Mouse (Mus musculus) testis, adult 2 months (tissue): ENCODE data around the gene Crim1. TPM values are rescaled to one million over a fixed set of nuclear protein-coding genes. Genes with fewer than 3 reads are reported as not detected.

Experiments used
- H3K27ac ChIP-seq: fragments of 200-500 bp; 2 replicates; pipeline ENCODE4 v1.5.1; 2012; ENCODE audit warnings: low read depth, low read length; ENCODE audit not compliant: control insufficient read depth, insufficient read depth
- H3K27me3 ChIP-seq: fragments of 200-500 bp; 2 replicates; pipeline ENCODE4 v1.6.1; 2012; ENCODE audit warnings: mild to moderate bottlenecking, low read length, moderate library complexity; ENCODE audit not compliant: control insufficient read depth, insufficient read depth
- H3K36me3 ChIP-seq: fragments of 200-500 bp; 2 replicates; pipeline ENCODE4 v1.6.1; 2012; ENCODE audit warnings: mild to moderate bottlenecking, low read length; ENCODE audit not compliant: control insufficient read depth, insufficient read depth
- H3K4me1 ChIP-seq: fragments of 200-500 bp; 2 replicates; pipeline ENCODE4 v1.6.1; 2012; ENCODE audit warnings: low read length; ENCODE audit not compliant: control insufficient read depth, insufficient read depth
- H3K4me3 ChIP-seq: fragments of 200-500 bp; 2 replicates; pipeline ENCODE4 v1.5.1; 2012; ENCODE audit warnings: low read depth, mild to moderate bottlenecking, low read length, moderate library complexity, mixed read lengths; ENCODE audit not compliant: control insufficient read depth
- CTCF ChIP-seq: fragments of 200-500 bp; IDR thresholded peaks from 2 replicates; pipeline ENCODE4 v1.5.1; 2012; ENCODE audit warnings: low read depth, mild to moderate bottlenecking, inconsistent platforms, low read length, moderate library complexity; ENCODE audit not compliant: control insufficient read depth, insufficient read depth, insufficient replicate concordance
- POLR2A ChIP-seq: fragments of 200-500 bp; IDR thresholded peaks from 2 replicates; pipeline ENCODE4 v1.6.1; 2012; ENCODE audit warnings: low read depth, mild to moderate bottlenecking, inconsistent platforms, low read length, moderate library complexity; ENCODE audit not compliant: control insufficient read depth
- polyA plus RNA-seq: library from polyadenylated mRNA; depleted of rRNA; stranded (reverse); fragments of >200 nt; gene quantifications from 2 replicates; pipeline ENCODE4 v1.2.3, GENCODE M21; 2012

Gene Crim1
- polyA plus RNA-seq, 1 experiment, result 3.5 TPM

DNA sequence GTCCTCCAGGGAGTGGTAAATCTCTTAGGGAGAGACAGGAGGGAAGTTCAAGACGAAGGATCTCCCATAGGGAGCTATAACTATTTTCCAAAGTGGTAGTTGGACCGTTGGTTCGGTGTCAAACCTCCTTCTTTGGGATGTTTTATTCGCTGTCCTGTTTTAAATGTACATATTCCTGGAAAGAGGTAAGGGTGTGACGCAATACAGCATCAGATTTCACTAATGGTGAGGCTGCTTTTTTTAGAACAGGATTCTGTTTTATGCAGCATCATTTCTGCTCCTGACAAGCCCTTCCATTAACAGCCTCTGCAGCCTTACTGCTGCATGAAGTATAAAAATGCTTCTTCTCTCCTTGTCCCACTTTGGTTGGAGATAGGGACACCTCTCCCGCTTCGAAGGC lies 95.9 kb downstream of the Crim1 start:
- Histone ChIP-seq H3K27me3 (no peaks in the 10 kb centered on the region), H3K36me3 (no peaks in the 10 kb centered on the region), H3K4me1 (no peaks in the 10 kb centered on the region), H3K4me3 (no peak overlapping the region), H3K27ac (no peak overlapping the region)
- TF ChIP-seq POLR2A, result no peak
- TF ChIP-seq CTCF, result no peak

DNA sequence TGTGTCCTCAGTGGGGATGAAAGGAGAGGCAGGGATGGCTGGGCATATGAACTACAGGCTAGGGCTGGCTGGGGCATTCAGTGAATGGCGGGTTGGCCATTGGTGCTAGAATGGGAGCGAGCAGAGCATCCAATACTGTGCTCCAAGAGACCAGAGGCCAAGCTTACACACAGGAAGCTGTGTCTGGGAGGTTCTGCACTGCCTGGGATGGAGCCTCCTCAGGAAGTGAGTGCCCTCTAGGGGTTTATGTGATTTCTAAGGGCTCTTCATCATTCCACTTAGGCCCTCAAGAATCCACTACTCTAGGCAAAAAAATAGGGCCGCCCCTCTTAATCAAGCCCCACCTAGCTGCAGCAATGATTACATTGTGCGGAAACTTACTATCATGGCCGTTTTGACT lies 98.1 kb downstream of the Crim1 start:
- H3K4me3 ChIP-seq, result no peak overlapping the region
- H3K27me3 ChIP-seq, result no peaks in the 10 kb centered on the region
- no peaks in the 10 kb centered on the region for H3K4me1 ChIP-seq
- H3K27ac ChIP-seq, result no peak overlapping the region
- TF ChIP-seq POLR2A, result no peak
- no peak for TF ChIP-seq CTCF
- H3K36me3 ChIP-seq, result no peaks in the 10 kb centered on the region

DNA sequence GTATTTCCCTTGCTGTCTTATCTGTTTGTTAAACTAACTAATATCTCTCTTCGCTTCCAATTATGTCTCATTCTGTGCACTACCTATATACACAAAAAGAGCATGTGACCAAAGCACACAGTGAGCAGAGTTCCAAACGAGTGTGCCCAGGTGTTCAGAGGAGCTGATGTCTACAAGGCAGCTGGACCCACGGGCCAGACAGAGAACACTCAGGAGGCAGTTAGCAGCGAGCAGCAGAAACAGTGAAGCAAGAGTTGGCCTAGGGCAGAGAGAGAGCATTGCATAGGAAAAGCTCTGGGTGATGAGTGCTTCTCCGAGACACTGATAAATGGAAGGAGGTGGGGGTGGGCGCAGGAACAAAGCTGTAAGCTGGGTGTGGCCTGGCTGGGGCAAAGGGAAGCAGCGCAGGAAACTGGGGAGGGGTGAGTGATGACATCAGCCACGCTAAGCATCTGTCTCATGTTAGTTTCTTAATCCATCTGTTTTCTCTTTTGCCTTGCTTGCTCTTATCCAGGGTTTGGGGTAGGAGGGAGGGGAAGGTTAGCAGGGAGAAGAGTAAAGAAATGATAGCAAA lies 99.0 kb downstream of the Crim1 start:
- no peaks in the 10 kb centered on the region for H3K36me3 ChIP-seq
- no peak for TF ChIP-seq CTCF
- H3K4me1 ChIP-seq, result no peaks in the 10 kb centered on the region
- H3K27ac ChIP-seq, result no peak overlapping the region
- H3K4me3 ChIP-seq, result no peak overlapping the region
- H3K27me3 ChIP-seq, result no peaks in the 10 kb centered on the region

DNA sequence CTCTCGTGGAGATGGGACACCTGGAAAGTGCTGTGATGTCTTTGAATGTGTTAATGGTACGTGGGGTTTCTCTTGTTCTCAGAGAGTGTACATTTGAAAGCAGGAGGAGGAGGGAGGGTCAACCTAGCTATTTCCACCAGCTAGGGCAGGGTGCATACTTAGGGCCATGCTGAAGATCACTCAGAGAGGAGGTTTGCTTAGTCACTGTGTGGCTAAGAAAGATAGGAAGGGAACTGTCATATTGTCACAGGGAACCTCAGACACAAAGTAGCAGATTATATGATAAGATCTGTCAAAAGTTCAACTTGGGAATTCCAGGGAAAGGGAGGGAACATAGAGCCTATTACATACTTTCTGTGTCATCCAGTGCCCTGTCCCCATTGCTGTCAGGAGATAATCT lies 103.0 kb downstream of the Crim1 start:
- no peaks in the 10 kb centered on the region for H3K4me1 ChIP-seq
- no peaks in the 10 kb centered on the region for H3K27me3 ChIP-seq
- H3K36me3 ChIP-seq, result no peaks in the 10 kb centered on the region
- no peak overlapping the region for H3K27ac ChIP-seq
- no peak for TF ChIP-seq POLR2A
- no peak for TF ChIP-seq CTCF
- H3K4me3 ChIP-seq, result no peak overlapping the region

DNA sequence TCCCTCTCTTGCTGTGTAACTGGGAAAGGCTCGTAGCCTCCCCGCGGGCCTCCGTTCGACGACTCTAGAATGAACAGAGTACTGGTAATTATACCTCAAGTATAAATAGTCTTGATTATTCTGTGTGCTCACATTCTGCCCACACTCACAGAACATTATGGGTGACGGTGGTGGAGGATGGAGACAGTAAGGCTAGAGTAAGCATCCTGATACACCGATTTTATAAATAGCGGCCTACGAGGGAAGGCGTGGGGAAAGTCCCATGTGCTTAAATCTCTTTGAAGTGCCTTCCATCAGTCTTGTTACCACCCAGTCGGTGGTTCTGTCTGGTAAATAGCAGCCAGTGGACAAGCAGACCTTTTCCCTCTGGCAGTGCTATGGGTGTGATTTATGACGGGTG lies 104.0 kb downstream of the Crim1 start:
- Histone ChIP-seq H3K27me3 (no peaks in the 10 kb centered on the region), H3K27ac (no peak overlapping the region), H3K4me3 (no peak overlapping the region), H3K36me3 (no peaks in the 10 kb centered on the region), H3K4me1 (no peaks in the 10 kb centered on the region)
- TF ChIP-seq POLR2A (no peak), CTCF (no peak)

DNA sequence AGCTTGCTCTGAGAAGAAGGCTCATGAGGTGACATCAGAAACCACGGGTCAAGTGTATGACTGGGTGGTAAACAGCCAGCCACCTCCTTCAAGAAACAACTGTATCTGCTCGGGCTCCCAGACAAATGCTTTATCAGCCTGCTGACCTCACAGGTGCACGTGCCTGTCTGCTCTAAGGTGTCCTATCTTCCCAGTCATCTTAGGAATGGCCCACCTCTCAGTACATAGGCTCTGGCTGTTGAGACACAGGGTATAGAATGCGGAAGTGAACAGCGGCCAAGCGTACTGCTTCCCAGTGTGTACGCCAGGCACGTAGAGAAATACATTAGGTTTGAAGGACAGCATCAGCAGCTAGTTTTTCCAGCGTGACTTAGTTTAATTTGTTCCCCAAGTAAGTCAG lies 106.4 kb downstream of the Crim1 start:
- TF ChIP-seq POLR2A (no peak), CTCF (no peak)
- Histone ChIP-seq H3K36me3 (no peaks in the 10 kb centered on the region), H3K27me3 (no peaks in the 10 kb centered on the region), H3K4me3 (no peak overlapping the region), H3K27ac (no peak overlapping the region), H3K4me1 (no peaks in the 10 kb centered on the region)

DNA sequence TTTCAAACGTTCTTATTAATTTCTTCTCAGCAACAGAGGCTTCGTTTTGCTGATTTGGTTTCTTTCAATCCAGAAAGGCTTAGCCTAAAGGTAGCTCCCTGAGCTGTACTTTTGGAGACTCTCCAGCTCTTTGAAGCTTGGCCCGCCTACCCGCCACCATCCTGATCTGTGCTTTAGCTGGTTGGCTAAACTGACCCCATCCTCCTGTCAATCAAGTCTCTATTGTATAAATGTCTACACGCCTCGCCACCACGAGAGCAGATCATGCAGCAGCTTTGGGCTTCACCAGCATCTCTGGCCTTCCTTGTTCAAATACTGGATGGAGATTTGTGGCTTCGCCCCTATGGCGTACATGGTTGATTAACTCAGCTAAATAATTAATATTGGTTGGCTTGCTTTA lies 108.2 kb downstream of the Crim1 start:
- TF ChIP-seq POLR2A, result no peak
- no peak for TF ChIP-seq CTCF
- H3K36me3 ChIP-seq, result no peaks in the 10 kb centered on the region
- H3K4me1 ChIP-seq, result no peaks in the 10 kb centered on the region
- H3K4me3 ChIP-seq, result no peak overlapping the region
- H3K27me3 ChIP-seq, result no peaks in the 10 kb centered on the region
- no peak overlapping the region for H3K27ac ChIP-seq

DNA sequence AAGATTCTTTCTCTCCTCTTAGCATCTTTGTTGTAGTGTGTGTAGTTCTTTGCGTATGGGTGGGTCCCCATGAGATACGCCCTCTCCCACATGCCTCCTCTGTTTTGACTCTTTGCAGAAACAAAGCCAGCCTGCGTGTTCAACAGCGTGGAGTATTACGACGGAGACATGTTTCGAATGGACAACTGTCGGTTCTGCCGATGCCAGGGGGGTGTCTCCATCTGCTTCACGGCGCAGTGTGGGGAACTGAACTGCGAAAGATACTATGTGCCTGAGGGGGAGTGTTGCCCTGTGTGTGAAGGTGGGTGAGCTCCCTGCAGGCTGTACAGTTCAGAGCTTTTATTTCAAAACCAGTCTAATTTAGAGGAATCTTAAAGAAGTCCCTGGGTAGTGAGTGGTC lies 113.0 kb downstream of the Crim1 start:
- Histone ChIP-seq H3K4me1 (no peaks in the 10 kb centered on the region), H3K27me3 (no peaks in the 10 kb centered on the region), H3K27ac (no peak overlapping the region), H3K36me3 (no peaks in the 10 kb centered on the region), H3K4me3 (no peak overlapping the region)
- TF ChIP-seq CTCF, result no peak
